In the genomic region with DNA sequence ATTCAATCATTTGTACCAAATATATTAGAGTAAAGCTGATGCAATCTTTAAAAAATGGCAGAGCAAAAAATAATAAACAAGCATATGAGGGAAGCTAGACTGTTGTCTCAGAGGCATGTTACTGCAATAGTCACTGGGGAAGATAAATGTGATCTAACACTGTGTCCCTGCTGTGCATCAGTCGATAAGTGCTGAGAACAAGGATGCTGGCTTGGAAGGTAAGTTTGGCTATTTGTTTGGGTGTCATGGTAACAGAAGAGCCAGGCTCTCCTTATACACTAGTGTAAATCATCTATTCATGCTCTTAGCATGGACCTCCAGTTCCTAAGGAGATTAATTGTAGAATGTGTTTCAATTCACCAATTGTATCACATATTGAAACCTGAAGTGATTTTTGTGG, we compare ENCODE assay signal across 23 mouse cellular contexts.
DNase-seq lines count a peak whose midpoint lies in the region; ATAC-seq and TF ChIP-seq lines count a peak whose summit lies in the region.
"Had no signal": no experiment of that assay in that cellular context is flagged by ENCODE, and none has a peak within 500 bp of the region (broad histone marks: within the 10 kb centered on the region; RNA-seq: fewer than 3 reads in every experiment).

No protein-coding gene starts in this region.

- no peak overlapping the region for H3K27ac ChIP-seq in hindbrain, embryonic 13.5 days
- H3K27ac ChIP-seq in hindbrain, embryonic 14.5 days, result no peak overlapping the region
- no peak overlapping the region for H3K27ac ChIP-seq in midbrain, embryonic 15.5 days
- H3K27ac ChIP-seq in midbrain, embryonic 11.5 days (ENCODE audit: low read depth, low read length), result no peak overlapping the region
- H3K27ac ChIP-seq: forebrain, embryonic 12.5 days; gastrocnemius, adult 2 months; hindbrain, embryonic 12.5 days; intestine, embryonic 15.5 days had no signal

- no peaks in the 10 kb centered on the region for H3K4me1 ChIP-seq in hindbrain, embryonic 13.5 days (replicated peaks)
- H3K4me1 ChIP-seq in hindbrain, embryonic 14.5 days (replicated peaks; ENCODE audit: control insufficient read depth, insufficient read depth, low read length), result no peaks in the 10 kb centered on the region
- H3K4me1 ChIP-seq in midbrain, embryonic 15.5 days, result no peaks in the 10 kb centered on the region
- no peaks in the 10 kb centered on the region for H3K4me1 ChIP-seq in midbrain, embryonic 11.5 days (ENCODE audit: control insufficient read depth, insufficient read depth, low read length)
- H3K4me1 ChIP-seq: forebrain, embryonic 12.5 days; hindbrain, embryonic 12.5 days; intestine, embryonic 15.5 days had no signal

- H3K4me2 ChIP-seq in hindbrain, embryonic 13.5 days, result no peak overlapping the region
- no peak overlapping the region for H3K4me2 ChIP-seq in hindbrain, embryonic 14.5 days (replicated peaks)
- no peak overlapping the region for H3K4me2 ChIP-seq in midbrain, embryonic 15.5 days
- H3K4me2 ChIP-seq in midbrain, embryonic 11.5 days, result no peak overlapping the region
- H3K4me2 ChIP-seq: forebrain, embryonic 12.5 days; heart, embryonic 11.5 days; hindbrain, embryonic 12.5 days; intestine, embryonic 15.5 days had no signal

- no peaks in the 10 kb centered on the region for H3K27me3 ChIP-seq in hindbrain, embryonic 13.5 days
- no peaks in the 10 kb centered on the region for H3K27me3 ChIP-seq in hindbrain, embryonic 14.5 days (ENCODE audit: control insufficient read depth, insufficient read depth, low read length)
- H3K27me3 ChIP-seq in midbrain, embryonic 15.5 days (replicated peaks), result no peaks in the 10 kb centered on the region
- no peaks in the 10 kb centered on the region for H3K27me3 ChIP-seq in midbrain, embryonic 11.5 days (ENCODE audit: control insufficient read depth, insufficient read depth, low read length)
- H3K27me3 ChIP-seq: forebrain, embryonic 12.5 days; hindbrain, embryonic 12.5 days; intestine, embryonic 15.5 days had no signal

- H3K4me3 ChIP-seq in hindbrain, embryonic 13.5 days, result no peak overlapping the region
- no peak overlapping the region for H3K4me3 ChIP-seq in hindbrain, embryonic 14.5 days (replicated peaks; ENCODE audit: low read length)
- H3K4me3 ChIP-seq in midbrain, embryonic 15.5 days, result no peak overlapping the region
- H3K4me3 ChIP-seq in midbrain, embryonic 11.5 days (ENCODE audit: low read depth, low read length), result no peak overlapping the region
- H3K4me3 ChIP-seq: forebrain, embryonic 12.5 days; gastrocnemius, adult 2 months; hindbrain, embryonic 12.5 days; intestine, embryonic 15.5 days had no signal

- H3K9me3 ChIP-seq in hindbrain, embryonic 13.5 days, result no peaks in the 10 kb centered on the region
- H3K9me3 ChIP-seq in hindbrain, embryonic 14.5 days (ENCODE audit: control insufficient read depth, low read length), result no peaks in the 10 kb centered on the region
- no peaks in the 10 kb centered on the region for H3K9me3 ChIP-seq in midbrain, embryonic 15.5 days
- no peaks in the 10 kb centered on the region for H3K9me3 ChIP-seq in midbrain, embryonic 11.5 days (ENCODE audit: control insufficient read depth, low read length)
- H3K9me3 ChIP-seq: forebrain, embryonic 12.5 days; hindbrain, embryonic 12.5 days; intestine, embryonic 15.5 days had no signal

- no peak for TF ChIP-seq POLR2A in brain, embryonic 14.5 days (IDR thresholded peaks at IDR 0.05; ENCODE audit: borderline replicate concordance, extremely low read depth, insufficient read depth, insufficient read length, poor library complexity, severe bottlenecking)

- H3K36me3 ChIP-seq in hindbrain, embryonic 13.5 days, result no peaks in the 10 kb centered on the region
- H3K36me3 ChIP-seq in hindbrain, embryonic 14.5 days (replicated peaks; ENCODE audit: control insufficient read depth, insufficient read depth), result no peaks in the 10 kb centered on the region
- no peaks in the 10 kb centered on the region for H3K36me3 ChIP-seq in midbrain, embryonic 15.5 days (replicated peaks)
- no peaks in the 10 kb centered on the region for H3K36me3 ChIP-seq in midbrain, embryonic 11.5 days (ENCODE audit: control insufficient read depth, insufficient read depth, low read length)
- H3K36me3 ChIP-seq: forebrain, embryonic 12.5 days; hindbrain, embryonic 12.5 days; intestine, embryonic 15.5 days had no signal

- ATAC-seq in hindbrain, embryonic 13.5 days (ENCODE audit: low FRiP score), result 0 out of 2 replicates have a peak, but pooled peaks have one; percentile 52
- ATAC-seq in hindbrain, embryonic 14.5 days (ENCODE audit: low FRiP score), result no peak
- peak; percentile 63; the same call in 1 of the 2 replicates for ATAC-seq in midbrain, embryonic 15.5 days (replicated peaks)
- no peak for ATAC-seq in midbrain, embryonic 11.5 days (ENCODE audit: low FRiP score)
- ATAC-seq: activated CD4-positive, CD25-positive, alpha-beta regulatory T cell, adult 4 months; CD4-positive, CD25-positive, alpha-beta regulatory T cell, adult 4 months; forebrain, embryonic 16.5 days; intestine, embryonic 15.5 days had no signal

- WGBS in hindbrain, embryonic 13.5 days, result 52% methylated on average over 1 of the region's 1 CpGs
- 40% methylated on average over 1 of the region's 1 CpGs for WGBS in hindbrain, embryonic 14.5 days
- WGBS in midbrain, embryonic 15.5 days, result 46% methylated on average over 1 of the region's 1 CpGs
- WGBS in midbrain, embryonic 11.5 days, result 71% methylated on average over 1 of the region's 1 CpGs

- no peak overlapping the region for H3K9ac ChIP-seq in hindbrain, embryonic 13.5 days
- no peak overlapping the region for H3K9ac ChIP-seq in hindbrain, embryonic 14.5 days
- H3K9ac ChIP-seq in midbrain, embryonic 15.5 days, result no peak overlapping the region
- H3K9ac ChIP-seq in midbrain, embryonic 11.5 days (ENCODE audit: low read length), result no peak overlapping the region
- H3K9ac ChIP-seq: forebrain, embryonic 12.5 days; hindbrain, embryonic 12.5 days; intestine, embryonic 15.5 days had no signal

- no peak for DNase-seq in hindbrain, embryonic 14.5 days (ENCODE audit: low spot score)
- DNase-seq in midbrain, embryonic 11.5 days (ENCODE audit: low spot score, missing footprints), result no peak
- DNase-seq in brain, adult 2 months (ENCODE audit: low read depth, low spot score), result peak; percentile 2
- DNase-seq in brain, embryonic 14.5 days (ENCODE audit: low read depth), result peak; percentile 28
- no peak for DNase-seq in T-cell, adult 2 months (ENCODE audit: low spot score)
- no peak for DNase-seq in left cerebral cortex, adult 11 months (ENCODE audit: low spot score)
- DNase-seq: adrenal gland, adult 8-10 months; adrenal gland, postnatal 36 days; cerebellum, adult 18-20 months; cerebellum, adult 9-10 months; cerebellum, postnatal 14 days; gastrocnemius, adult 2 months; gastrocnemius, postnatal 14 days; heart, adult 11 months had no signal

- TF ChIP-seq CTCF in brain, embryonic 14.5 days (IDR thresholded peaks at IDR 0.05; ENCODE audit: borderline replicate concordance, extremely low read depth, insufficient read depth, insufficient read length), result no peak

Comparison
In these comparisons a context has a peak if more than half of its experiments do, and no peak if none do; other contexts are left out.
1. ATAC-seq: peak in hindbrain, embryonic 13.5 days (single experiment) and midbrain, embryonic 15.5 days (single experiment); none in hindbrain, embryonic 14.5 days (single experiment) and midbrain, embryonic 11.5 days (single experiment).
2. DNase-seq: peak in brain, adult 2 months (single experiment) and brain, embryonic 14.5 days (single experiment); none in hindbrain, embryonic 14.5 days (single experiment), midbrain, embryonic 11.5 days (single experiment), T-cell, adult 2 months (single experiment) and left cerebral cortex, adult 11 months (single experiment).